Mouse (Mus musculus) neural tube, embryonic 10.5 days (tissue): ENCODE results near the gene Fam120a.

Experiments
- DNase-seq: peaks from one replicate; pipeline ENCODE4 v3.0.0-alpha.2; 2017; ENCODE audit warnings: low spot score; ENCODE audit errors: extremely low spot score

Gene Fam120a

GRCm38 (mm10) chr13:48966851-48967821 lies 681 bp downstream of the Fam120a start:
- peak; percentile 76 for DNase-seq

GRCm38 (mm10) chr13:48965559-48966525 lies 2.0 kb downstream of the Fam120a start:
- peak; percentile 50 for DNase-seq

GRCm38 (mm10) chr13:48964850-48965249 lies 3.0 kb downstream of the Fam120a start:
- no peak for DNase-seq

GRCm38 (mm10) chr13:48963111-48963510 lies 4.7 kb downstream of the Fam120a start:
- DNase-seq = no peak

- DNase-seq = no peak
Measured at GRCm38 (mm10) chr13:48962519-48962918, 5.3 kb downstream of the Fam120a start.

- no peak for DNase-seq
Measured at GRCm38 (mm10) chr13:48958608-48959007, 9.2 kb downstream of the Fam120a start.

GRCm38 (mm10) chr13:48954825-48955224 lies 13.0 kb downstream of the Fam120a start:
- DNase-seq = no peak

GRCm38 (mm10) chr13:48950600-48951241 lies 17.1 kb downstream of the Fam120a start:
- DNase-seq = no peak

GRCm38 (mm10) chr13:48948951-48949350 lies 18.9 kb downstream of the Fam120a start:
- DNase-seq = no peak

GRCm38 (mm10) chr13:48944571-48944970 lies 23.2 kb downstream of the Fam120a start:
- DNase-seq = no peak

- DNase-seq = no peak
Measured at GRCm38 (mm10) chr13:48942471-48942870, 25.3 kb downstream of the Fam120a start.

- DNase-seq = no peak
Measured at GRCm38 (mm10) chr13:48941773-48942172, 26.0 kb downstream of the Fam120a start.

- DNase-seq = no peak
Measured at GRCm38 (mm10) chr13:48934597-48934996, 33.2 kb downstream of the Fam120a start.

- no peak for DNase-seq
Measured at GRCm38 (mm10) chr13:48932692-48933091, 35.1 kb downstream of the Fam120a start.

- no peak for DNase-seq
Measured at GRCm38 (mm10) chr13:48931687-48932086, 36.1 kb downstream of the Fam120a start.

- no peak for DNase-seq
Measured at GRCm38 (mm10) chr13:48931232-48931631, 36.6 kb downstream of the Fam120a start.

- no peak for DNase-seq
Measured at GRCm38 (mm10) chr13:48929535-48930110, 38.2 kb downstream of the Fam120a start.

GRCm38 (mm10) chr13:48927609-48928008 lies 40.2 kb downstream of the Fam120a start:
- DNase-seq = no peak

- DNase-seq = no peak
Measured at GRCm38 (mm10) chr13:48922712-48923111, 45.1 kb downstream of the Fam120a start.

GRCm38 (mm10) chr13:48921256-48921655 lies 46.6 kb downstream of the Fam120a start:
- no peak for DNase-seq
